Mouse (Mus musculus): ENCODE data around the gene Rab3gap2. TPM values are rescaled to one million over a fixed set of nuclear protein-coding genes. Genes with fewer than 3 reads are reported as not detected.

The Rab3gap2 gene
- polyA plus RNA-seq, 2 experiments = 26.3 to 36.9 TPM

DNA sequence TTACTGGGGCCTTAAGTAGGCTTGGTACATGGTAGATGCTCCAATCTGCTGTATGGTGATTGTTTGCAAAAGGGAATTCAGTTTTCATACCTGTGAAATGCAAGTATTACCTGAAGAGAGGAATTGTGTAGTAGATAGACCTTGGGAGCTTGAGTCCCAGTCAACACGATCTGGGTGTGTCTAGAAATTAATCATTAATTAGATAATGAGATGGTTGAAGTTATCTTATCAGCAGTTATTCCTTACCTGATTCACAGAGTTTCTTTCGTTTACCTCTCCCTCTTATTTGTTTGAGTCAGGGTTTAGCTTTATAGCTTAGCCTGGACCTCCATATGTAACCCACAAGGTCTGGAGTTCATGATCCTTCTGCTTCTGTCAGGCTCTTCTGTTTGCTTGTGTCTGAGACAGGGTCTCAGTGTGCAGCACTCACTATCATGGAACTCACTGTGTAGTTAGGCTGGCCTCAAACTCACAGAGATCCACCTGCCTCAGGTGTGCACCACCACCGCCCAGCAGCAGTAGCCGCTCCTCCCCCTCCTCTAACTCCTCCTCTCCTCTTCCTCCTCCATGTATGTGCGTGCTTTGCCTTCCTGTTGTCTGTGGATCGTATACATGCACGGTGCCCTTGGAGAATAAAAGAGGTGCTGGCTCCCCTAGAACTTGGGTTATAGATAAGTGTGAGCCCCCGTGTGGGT lies 66.6 kb downstream of the Rab3gap2 start:
- ATAC-seq (ENCODE audit: low FRiP score, low read depth) (no peak), DNase-seq (ENCODE audit: low spot score) (no peak)
- H3K27me3 ChIP-seq (ENCODE audit: control insufficient read depth, insufficient read depth, low read length) = no peaks in the 10 kb centered on the region
- no peak overlapping the region for H3K9ac ChIP-seq (ENCODE audit: low read depth, low read length, severe bottlenecking)
- no peak overlapping the region for H3K27ac ChIP-seq (replicated peaks; ENCODE audit: low read depth, low read length)
- H3K9me3 ChIP-seq (ENCODE audit: control insufficient read depth, low read length) = no peaks in the 10 kb centered on the region
- H3K4me3 ChIP-seq (replicated peaks; ENCODE audit: low read length) = no peak overlapping the region
- no peak for TF ChIP-seq POLR2A (IDR thresholded peaks at IDR 0.05; ENCODE audit: borderline replicate concordance, extremely low read depth, insufficient read depth, insufficient read length)
- no peak overlapping the region for H3K4me2 ChIP-seq (replicated peaks; ENCODE audit: low read depth, low read length, severe bottlenecking)
- 92% methylated on average over 8 of the region's 8 CpGs for WGBS
- H3K4me1 ChIP-seq (ENCODE audit: control insufficient read depth, insufficient read depth, low read length) = no peaks in the 10 kb centered on the region
- peaks cover 75% of the 10 kb centered on the region for H3K36me3 ChIP-seq (ENCODE audit: control insufficient read depth, insufficient read depth, low read length)

DNA sequence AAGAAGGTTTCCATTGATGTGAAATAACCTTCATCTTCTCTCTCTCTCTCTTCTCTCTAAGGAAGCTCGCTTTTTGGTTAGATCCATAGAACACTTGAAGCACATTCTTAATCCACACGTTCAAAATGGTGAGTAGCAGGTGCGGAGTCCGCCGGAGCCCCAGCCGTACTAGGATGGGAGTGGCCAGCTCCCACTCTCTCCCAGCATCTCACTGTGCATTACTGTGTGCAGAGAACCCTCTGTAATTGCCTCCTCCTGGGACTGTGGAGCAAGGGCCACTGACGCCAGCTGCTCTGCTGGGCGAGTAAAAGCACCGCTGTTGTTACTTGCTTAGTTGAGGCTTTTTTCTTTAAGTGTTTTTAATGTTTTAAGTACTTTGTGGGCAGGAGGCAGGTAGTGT lies 67.5 kb downstream of the Rab3gap2 start:
- Histone ChIP-seq H3K36me3 (ENCODE audit: control insufficient read depth, insufficient read depth, low read length) (peaks cover 76% of the 10 kb centered on the region), H3K27ac (replicated peaks; ENCODE audit: low read depth, low read length) (no peak overlapping the region), H3K9ac (ENCODE audit: low read depth, low read length, severe bottlenecking) (no peak overlapping the region), H3K4me1 (ENCODE audit: control insufficient read depth, insufficient read depth, low read length) (no peaks in the 10 kb centered on the region), H3K27me3 (ENCODE audit: control insufficient read depth, insufficient read depth, low read length) (no peaks in the 10 kb centered on the region), H3K4me2 (replicated peaks; ENCODE audit: low read depth, low read length, severe bottlenecking) (no peak overlapping the region), H3K4me3 (replicated peaks; ENCODE audit: low read length) (no peak overlapping the region), H3K9me3 (ENCODE audit: control insufficient read depth, low read length) (no peaks in the 10 kb centered on the region)
- no peak for ATAC-seq (ENCODE audit: low FRiP score, low read depth)
- TF ChIP-seq POLR2A (IDR thresholded peaks at IDR 0.05; ENCODE audit: borderline replicate concordance, extremely low read depth, insufficient read depth, insufficient read length) = no peak
- WGBS = 89% methylated on average over 9 of the region's 9 CpGs
- DNase-seq (ENCODE audit: low spot score) = no peak

DNA sequence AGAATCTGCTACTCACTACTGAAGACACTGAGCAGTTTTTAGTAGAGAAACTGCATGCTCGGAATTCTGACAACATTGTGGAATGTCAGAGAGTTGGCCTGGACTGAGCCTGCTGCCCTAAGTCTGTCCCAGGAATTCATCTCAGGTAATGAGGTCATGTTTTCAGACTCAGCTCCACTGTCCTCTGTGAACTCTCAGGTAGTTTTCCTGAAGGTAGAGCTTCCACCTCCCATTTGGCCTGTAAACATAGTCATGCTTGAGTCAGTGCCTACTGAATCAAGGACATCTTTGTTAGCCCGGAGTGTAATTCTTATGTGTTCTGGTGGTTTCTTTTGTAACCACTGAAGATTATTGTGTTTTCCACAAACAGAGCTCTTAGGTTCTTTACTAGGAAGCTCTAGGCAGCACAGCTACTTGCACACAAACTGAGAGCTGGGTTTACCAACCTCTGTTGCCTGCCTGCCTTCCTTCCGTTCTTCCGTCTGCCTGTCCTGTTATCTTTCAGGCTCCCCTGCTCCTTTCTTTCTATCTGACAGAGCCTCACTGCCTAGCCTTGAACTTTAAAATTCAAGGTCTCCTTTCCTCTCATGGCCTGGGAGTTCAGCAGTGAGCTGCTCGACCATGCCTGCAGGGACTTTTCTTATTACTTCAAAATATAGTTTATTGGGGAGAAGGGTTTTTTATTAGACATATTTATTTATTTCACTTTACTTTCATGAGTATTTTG lies 71.1 kb downstream of the Rab3gap2 start:
- Histone ChIP-seq H3K4me2 (replicated peaks; ENCODE audit: low read depth, low read length, severe bottlenecking) (no peak overlapping the region), H3K27me3 (ENCODE audit: control insufficient read depth, insufficient read depth, low read length) (no peaks in the 10 kb centered on the region), H3K9me3 (ENCODE audit: control insufficient read depth, low read length) (no peaks in the 10 kb centered on the region), H3K36me3 (ENCODE audit: control insufficient read depth, insufficient read depth, low read length) (peaks cover 84% of the 10 kb centered on the region), H3K4me1 (ENCODE audit: control insufficient read depth, insufficient read depth, low read length) (no peaks in the 10 kb centered on the region), H3K27ac (replicated peaks; ENCODE audit: low read depth, low read length) (no peak overlapping the region), H3K4me3 (replicated peaks; ENCODE audit: low read length) (no peak overlapping the region), H3K9ac (ENCODE audit: low read depth, low read length, severe bottlenecking) (no peak overlapping the region)
- TF ChIP-seq POLR2A (IDR thresholded peaks at IDR 0.05; ENCODE audit: borderline replicate concordance, extremely low read depth, insufficient read depth, insufficient read length) = no peak
- no peak for ATAC-seq (ENCODE audit: low FRiP score, low read depth)
- DNase-seq (ENCODE audit: low spot score) = no peak
- WGBS = 82% methylated on average over 5 of the region's 5 CpGs

DNA sequence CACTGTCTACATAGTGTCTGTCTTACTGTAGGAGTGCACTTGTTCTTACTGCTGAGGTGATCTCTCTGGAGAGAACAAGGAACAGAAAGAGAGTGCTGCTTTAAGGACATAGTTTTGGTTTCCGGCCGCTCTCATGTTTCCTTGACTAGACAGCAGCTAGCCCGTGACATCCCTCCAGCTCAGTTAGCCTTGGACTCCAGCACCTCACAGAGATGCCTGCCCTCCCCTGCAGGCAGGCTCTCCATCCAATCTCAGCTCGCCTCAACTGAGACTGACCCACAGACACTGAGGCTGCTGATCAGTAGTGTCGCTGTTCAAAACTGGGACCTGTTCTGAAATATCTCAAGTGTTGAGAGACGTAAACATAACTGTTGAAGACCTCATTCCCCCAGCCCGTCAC lies 72.1 kb downstream of the Rab3gap2 start:
- Histone ChIP-seq H3K9me3 (ENCODE audit: control insufficient read depth, low read length) (no peaks in the 10 kb centered on the region), H3K27me3 (ENCODE audit: control insufficient read depth, insufficient read depth, low read length) (no peaks in the 10 kb centered on the region), H3K4me3 (replicated peaks; ENCODE audit: low read length) (no peak overlapping the region), H3K4me1 (ENCODE audit: control insufficient read depth, insufficient read depth, low read length) (no peaks in the 10 kb centered on the region), H3K36me3 (ENCODE audit: control insufficient read depth, insufficient read depth, low read length) (peaks cover 89% of the 10 kb centered on the region), H3K27ac (replicated peaks; ENCODE audit: low read depth, low read length) (no peak overlapping the region), H3K4me2 (replicated peaks; ENCODE audit: low read depth, low read length, severe bottlenecking) (no peak overlapping the region), H3K9ac (ENCODE audit: low read depth, low read length, severe bottlenecking) (no peak overlapping the region)
- ATAC-seq (ENCODE audit: low FRiP score, low read depth) = no peak
- TF ChIP-seq POLR2A (IDR thresholded peaks at IDR 0.05; ENCODE audit: borderline replicate concordance, extremely low read depth, insufficient read depth, insufficient read length) = no peak
- WGBS = 92% methylated on average over 7 of the region's 7 CpGs
- DNase-seq (ENCODE audit: low spot score) = no peak

DNA sequence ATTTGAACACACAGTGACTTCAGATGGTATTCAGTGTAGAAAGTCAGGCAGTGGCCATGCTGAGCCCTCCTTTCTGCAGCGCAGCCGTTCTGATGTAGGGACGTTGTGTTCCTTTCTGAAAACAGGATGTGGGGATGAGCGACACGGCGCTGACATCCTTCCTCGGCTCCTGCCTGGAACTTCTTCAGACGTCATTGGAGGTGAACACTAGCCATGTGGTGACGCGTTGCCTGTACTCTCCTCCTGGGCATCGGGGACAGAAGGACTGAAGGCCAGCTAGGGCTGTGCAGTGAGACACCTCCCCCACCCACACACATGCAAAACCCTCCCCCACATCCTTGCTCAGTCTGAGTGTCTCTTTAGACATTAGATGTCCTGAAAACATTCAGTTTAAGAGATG lies 73.1 kb downstream of the Rab3gap2 start:
- Histone ChIP-seq H3K4me2 (replicated peaks; ENCODE audit: low read depth, low read length, severe bottlenecking) (no peak overlapping the region), H3K9ac (ENCODE audit: low read depth, low read length, severe bottlenecking) (no peak overlapping the region), H3K4me3 (replicated peaks; ENCODE audit: low read length) (no peak overlapping the region), H3K27me3 (ENCODE audit: control insufficient read depth, insufficient read depth, low read length) (no peaks in the 10 kb centered on the region), H3K27ac (replicated peaks; ENCODE audit: low read depth, low read length) (no peak overlapping the region), H3K4me1 (ENCODE audit: control insufficient read depth, insufficient read depth, low read length) (no peaks in the 10 kb centered on the region), H3K36me3 (ENCODE audit: control insufficient read depth, insufficient read depth, low read length) (peaks cover 88% of the 10 kb centered on the region), H3K9me3 (ENCODE audit: control insufficient read depth, low read length) (no peaks in the 10 kb centered on the region)
- 89% methylated on average over 11 of the region's 11 CpGs for WGBS
- DNase-seq (ENCODE audit: low spot score) = no peak
- no peak for ATAC-seq (ENCODE audit: low FRiP score, low read depth)
- TF ChIP-seq POLR2A (IDR thresholded peaks at IDR 0.05; ENCODE audit: borderline replicate concordance, extremely low read depth, insufficient read depth, insufficient read length) = no peak
